Mouse (Mus musculus) right cerebral cortex, postnatal 36 days (tissue): ENCODE measurements around the gene Foxn2.
"Not testable (repeated sequence)": the region's sequence is repeated elsewhere in the genome, so short reads cannot be mapped to it uniquely, and the experiment has no call there.

Experiments
- DNase-seq, 2 experiments: peaks; one replicate each; pipeline ENCODE4 v3.0.0; 2022; ENCODE audit warnings: low spot score in 2 of 2, mixed read lengths in 1 of 2

Foxn2 gene

GRCm38 (mm10) chr17:88441432-88442174 is 1.1 kb downstream of the Foxn2 start:
- DNase-seq: peak; percentile 12 to 18

- DNase-seq: no peak
These were observed 2.1 kb downstream of the Foxn2 start for GRCm38 (mm10) chr17:88442661-88443060.

- no peak for DNase-seq
These were observed 2.7 kb downstream of the Foxn2 start for GRCm38 (mm10) chr17:88443186-88443585.

GRCm38 (mm10) chr17:88458079-88458478 is 17.6 kb downstream of the Foxn2 start:
- DNase-seq: no peak

- no peak for DNase-seq
These were observed 19.0 kb downstream of the Foxn2 start for GRCm38 (mm10) chr17:88459516-88459915.

GRCm38 (mm10) chr17:88459916-88460901 is 19.7 kb downstream of the Foxn2 start:
- no peak for DNase-seq

GRCm38 (mm10) chr17:88462658-88463057 is 22.1 kb downstream of the Foxn2 start:
- DNase-seq: no peak

- DNase-seq: no peak
These were observed 26.1 kb downstream of the Foxn2 start for GRCm38 (mm10) chr17:88466591-88466990.

GRCm38 (mm10) chr17:88467696-88468095 is 27.2 kb downstream of the Foxn2 start:
- DNase-seq: no peak

GRCm38 (mm10) chr17:88468655-88469398 is 28.3 kb downstream of the Foxn2 start:
- not testable (repeated sequence) for DNase-seq

- DNase-seq: peak in 1 of 2 experiments; percentile 23
These were observed 33.3 kb downstream of the Foxn2 start for GRCm38 (mm10) chr17:88473766-88474165.

GRCm38 (mm10) chr17:88477165-88477564 is 36.7 kb downstream of the Foxn2 start:
- DNase-seq: no peak

GRCm38 (mm10) chr17:88477699-88478098 is 37.2 kb downstream of the Foxn2 start:
- no peak for DNase-seq

- no peak for DNase-seq
These were observed 38.5 kb downstream of the Foxn2 start for GRCm38 (mm10) chr17:88479040-88479439.

GRCm38 (mm10) chr17:88480369-88480768 is 39.9 kb downstream of the Foxn2 start:
- DNase-seq: no peak

GRCm38 (mm10) chr17:88481062-88481461 is 40.6 kb downstream of the Foxn2 start:
- DNase-seq: no peak

- DNase-seq: no peak
These were observed 41.1 kb downstream of the Foxn2 start for GRCm38 (mm10) chr17:88481587-88481986.

GRCm38 (mm10) chr17:88484539-88484938 is 44.0 kb downstream of the Foxn2 start:
- DNase-seq: no peak

GRCm38 (mm10) chr17:88484951-88485350 is 44.4 kb downstream of the Foxn2 start:
- DNase-seq: no peak

- DNase-seq: no peak
These were observed 50.0 kb downstream of the Foxn2 start for GRCm38 (mm10) chr17:88490546-88490945.

GRCm38 (mm10) chr17:88491366-88492106 is 51.0 kb downstream of the Foxn2 start:
- no peak for DNase-seq
